Mouse (Mus musculus): Measurements from ENCODE around the gene Vps26b.

The Vps26b gene

GRCm38 (mm10) chr9:27029828-27030762, at the start of gene Vps26b, which contains the start of gene Ncapd3:
TSS of gene Vps26b (minus strand) at chr9:27030065.
TSS of gene Ncapd3 (plus strand) at chr9:27030175.
- DNase-seq (ENCODE audit: low spot score in 2 of 2): peak; percentile 97 to 98

GRCm38 (mm10) chr9:27075812-27076211, 45.9 kb upstream of the Vps26b start:
- DNase-seq (ENCODE audit: low spot score in 2 of 2): no peak

DNA sequence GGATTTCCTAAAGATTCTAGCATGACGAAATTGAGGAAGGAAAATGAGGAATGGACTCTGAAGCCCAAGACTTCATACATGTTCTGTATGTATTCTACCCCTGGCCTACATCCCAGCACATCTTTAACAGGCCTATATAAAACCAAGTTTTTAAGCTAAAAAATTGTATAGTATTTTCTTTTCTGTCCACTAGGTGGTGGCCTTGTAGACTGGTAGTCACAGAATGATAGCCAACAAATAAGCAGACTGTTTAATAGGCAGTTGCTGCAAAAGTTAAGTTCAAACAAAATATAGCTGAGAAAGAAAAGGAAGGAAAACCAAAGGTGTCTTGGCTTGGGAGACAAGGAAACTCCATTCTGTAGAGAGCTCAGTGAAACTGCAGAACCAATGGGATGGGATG, 44.8 kb upstream of the Vps26b start:
- DNase-seq (ENCODE audit: low spot score in 2 of 2): no peak

- DNase-seq (ENCODE audit: low spot score in 2 of 2): no peak
Measured at GRCm38 (mm10) chr9:27070895-27071294, 41.0 kb upstream of the Vps26b start.

DNA sequence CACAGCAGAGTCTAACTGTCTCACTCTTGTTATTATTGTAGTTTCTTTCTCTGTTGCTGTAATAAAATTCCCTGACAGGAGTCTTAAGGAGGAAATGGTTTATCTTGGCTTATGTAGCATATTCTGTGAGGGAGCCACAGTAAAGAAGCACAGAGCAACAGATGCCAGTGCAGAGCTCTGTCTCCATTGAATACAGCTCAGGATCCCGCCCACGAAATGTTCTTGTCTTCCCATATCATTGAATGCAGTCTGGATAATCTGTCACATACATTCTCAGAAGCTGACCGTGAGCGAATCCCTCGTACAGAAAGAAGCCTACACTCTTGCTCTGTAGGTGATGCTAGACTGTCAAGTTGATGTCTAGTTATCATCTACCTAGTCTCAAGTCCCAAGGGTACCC, 28.5 kb upstream of the Vps26b start:
- DNase-seq (ENCODE audit: low spot score in 2 of 2): peak; percentile 58 to 61

DNA sequence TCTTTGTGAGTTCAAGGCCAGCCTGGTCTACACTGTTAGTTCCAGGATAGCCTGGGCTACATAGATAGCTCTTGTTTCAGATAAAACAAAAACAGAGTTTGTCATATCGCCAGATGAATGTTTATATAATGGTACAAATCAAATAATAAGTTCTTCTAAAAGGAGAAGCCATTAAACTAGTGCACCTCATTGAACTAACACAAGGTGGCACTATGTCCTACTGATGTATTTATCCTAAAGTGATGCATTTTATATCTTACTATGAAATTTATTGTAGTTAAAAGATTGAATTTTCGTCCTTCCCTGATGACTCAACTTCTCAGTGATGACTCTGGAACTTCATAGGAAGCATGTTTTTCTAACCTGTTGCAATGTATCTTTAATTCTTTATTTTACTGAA, 19.6 kb upstream of the Vps26b start:
- DNase-seq (ENCODE audit: low spot score in 2 of 2): no peak

- no peak for DNase-seq (ENCODE audit: low spot score in 2 of 2)
Measured at GRCm38 (mm10) chr9:27043892-27044291, 14.0 kb upstream of the Vps26b start.

GRCm38 (mm10) chr9:27030763-27031100, 867 bp upstream of the Vps26b start:
- DNase-seq (ENCODE audit: low spot score in 2 of 2): no peak

DNA sequence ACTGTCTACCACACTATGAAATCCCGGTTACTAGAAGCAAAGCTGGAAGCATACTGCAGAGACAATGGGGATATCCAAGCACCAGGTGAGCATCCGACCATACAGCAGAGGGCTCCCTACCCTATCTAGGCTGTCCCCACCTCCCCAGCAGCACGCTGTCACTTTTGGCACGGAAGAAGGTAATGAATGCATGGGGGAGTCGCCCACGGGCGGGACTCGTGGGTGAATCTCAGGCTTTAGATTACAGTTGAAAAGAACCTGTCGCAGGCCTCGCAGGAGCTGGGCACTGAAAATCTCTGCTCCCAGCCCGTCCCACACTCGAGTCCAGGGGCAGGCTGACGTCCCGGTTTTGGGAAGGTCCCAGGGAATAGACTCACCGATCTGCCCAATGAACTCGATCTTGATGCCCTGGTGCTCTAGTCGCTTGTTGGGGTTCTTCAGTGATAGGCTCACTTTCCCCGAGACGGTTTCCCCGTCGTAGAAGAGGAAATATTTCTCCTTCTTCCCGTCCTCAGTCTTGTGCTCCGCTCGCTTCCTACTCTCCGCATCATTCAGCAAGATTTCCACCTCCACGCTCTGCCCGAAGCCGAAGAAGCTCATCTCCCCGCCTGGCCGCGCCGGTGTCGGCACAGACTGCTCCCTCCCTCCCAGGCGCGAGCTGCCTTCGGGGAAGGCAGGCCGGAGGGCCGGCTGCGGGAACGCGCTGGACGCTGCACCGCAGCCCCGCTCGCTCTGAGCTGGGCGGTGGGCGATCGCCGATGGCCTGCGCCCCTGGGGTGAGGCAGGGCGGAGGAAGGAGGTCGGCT, 640 bp downstream of the Vps26b start:
- peak; percentile 68 to 75 for DNase-seq (ENCODE audit: low spot score in 2 of 2)

DNA sequence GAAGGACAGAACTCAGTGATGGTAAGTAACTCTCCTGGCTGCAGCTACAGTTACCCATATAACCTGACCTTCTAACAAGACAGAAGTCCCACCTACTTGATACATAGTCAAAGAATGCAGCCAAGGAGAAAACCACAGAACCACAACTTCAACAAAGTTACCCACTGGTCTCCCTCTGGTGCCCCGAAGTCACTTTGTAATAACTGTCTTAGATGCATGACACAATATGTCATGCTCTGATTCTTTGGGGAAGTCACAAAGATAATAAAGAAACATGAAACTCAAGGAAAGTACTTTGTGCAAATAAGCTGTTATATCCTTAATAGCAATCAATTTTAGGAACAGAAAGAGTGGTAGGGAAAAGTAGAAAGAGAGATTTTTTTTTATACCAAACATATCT, 3.2 kb downstream of the Vps26b start:
- no peak for DNase-seq (ENCODE audit: low spot score in 2 of 2)

GRCm38 (mm10) chr9:27023681-27024080, 6.2 kb downstream of the Vps26b start:
- no peak for DNase-seq (ENCODE audit: low spot score in 2 of 2)

GRCm38 (mm10) chr9:27018961-27019360, 10.9 kb downstream of the Vps26b start:
- DNase-seq (ENCODE audit: low spot score in 2 of 2): no peak

DNA sequence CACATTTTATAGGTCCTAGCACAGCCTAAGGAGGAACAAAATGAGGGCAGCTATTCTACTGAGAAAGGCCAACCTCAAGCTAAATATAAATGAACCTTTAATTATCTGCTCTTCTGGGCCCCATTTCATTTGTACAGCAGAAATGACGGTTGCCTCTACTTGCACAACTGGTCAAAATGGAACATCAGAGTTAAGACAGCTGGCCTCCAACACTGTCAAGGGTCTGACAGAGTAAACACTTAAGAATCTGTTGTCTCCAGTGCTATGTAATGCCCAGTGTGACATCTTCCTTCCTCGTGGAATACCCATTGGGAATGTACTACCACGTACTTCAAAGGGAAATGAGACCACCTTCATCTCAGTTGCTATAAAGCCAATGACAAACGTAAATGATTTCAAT, 18.3 kb downstream of the Vps26b start:
- no peak for DNase-seq (ENCODE audit: low spot score in 2 of 2)

- DNase-seq (ENCODE audit: low spot score in 2 of 2): no peak
Measured at GRCm38 (mm10) chr9:27009231-27009630, 20.6 kb downstream of the Vps26b start.

GRCm38 (mm10) chr9:27006866-27007265, 23.0 kb downstream of the Vps26b start:
- no peak for DNase-seq (ENCODE audit: low spot score in 2 of 2)

- no peak for DNase-seq (ENCODE audit: low spot score in 2 of 2)
Measured at GRCm38 (mm10) chr9:27005933-27006332, 23.9 kb downstream of the Vps26b start.

DNA sequence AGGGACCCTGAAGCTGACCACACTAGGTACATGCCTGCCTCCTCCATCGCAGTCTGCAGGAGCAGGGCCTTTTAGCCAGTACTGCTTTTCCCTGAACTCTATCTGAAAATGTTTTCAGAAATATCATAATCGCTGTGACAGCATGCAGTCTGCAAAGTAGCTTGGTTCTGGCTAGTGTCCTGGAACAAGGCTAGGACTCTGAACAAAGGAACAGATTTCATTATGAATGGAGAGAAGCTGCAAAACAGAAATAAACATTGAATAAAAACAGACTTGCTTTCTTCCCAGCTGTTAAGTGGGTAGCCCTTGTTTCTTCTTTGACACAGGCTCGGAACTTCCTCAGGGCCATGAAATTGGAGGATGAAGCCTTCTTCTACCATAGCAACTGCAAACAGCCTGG, 24.6 kb downstream of the Vps26b start:
- DNase-seq (ENCODE audit: low spot score in 2 of 2): no peak

DNA sequence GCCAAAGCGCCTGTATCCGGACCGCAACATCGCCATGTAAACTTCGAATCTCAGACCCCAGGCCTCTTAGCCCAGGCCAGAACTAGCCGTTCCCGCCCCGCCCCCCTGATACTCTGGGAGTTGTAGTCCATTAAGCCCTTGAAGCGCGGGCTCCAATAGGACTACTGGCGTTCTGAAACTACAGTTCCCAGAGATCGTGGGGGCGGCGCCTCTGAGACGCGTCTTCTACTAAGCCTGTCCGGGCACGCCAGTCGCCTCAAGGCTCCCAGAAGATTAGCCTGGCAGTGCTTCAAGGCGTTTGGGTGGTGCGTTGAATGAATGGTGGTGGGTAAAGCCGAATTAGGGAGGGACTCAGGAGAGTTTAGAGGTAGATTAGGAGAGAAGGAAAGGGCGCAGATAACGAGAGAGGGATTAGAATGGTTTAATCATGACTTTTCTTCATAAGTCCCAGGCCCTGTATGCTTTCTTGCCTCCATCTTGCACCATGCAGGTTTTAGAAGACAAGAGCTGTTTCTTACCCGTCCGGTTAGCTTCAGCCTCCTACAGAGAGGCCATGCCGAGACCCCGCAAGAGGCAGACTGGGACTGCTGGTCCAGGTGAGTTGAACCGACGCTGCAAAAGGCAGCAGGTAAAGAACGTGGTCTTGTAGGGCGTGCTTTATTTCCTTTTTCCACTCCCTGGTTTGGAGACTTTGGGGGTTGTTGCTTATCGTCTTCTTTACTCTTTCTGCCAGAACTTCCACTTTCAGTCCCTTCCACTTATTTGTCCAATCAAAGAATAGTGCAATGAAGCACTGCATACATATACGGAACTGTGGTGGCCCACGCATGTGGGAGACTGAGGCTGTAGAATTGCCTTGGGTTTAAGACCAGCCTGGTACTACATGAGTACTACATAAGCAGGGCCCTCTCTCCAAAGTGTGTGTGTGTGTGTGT, 30.1 kb downstream of the Vps26b start, which contains the start of the genes Acad8 and Thyn1:
Acad8 (minus strand) TSS at position 106 of the 935 bp plus-strand sequence.
Thyn1 (plus strand) TSS at position 250 of the 935 bp plus-strand sequence.
- peak; percentile 96 to 97 for DNase-seq (ENCODE audit: low spot score in 2 of 2)

DNA sequence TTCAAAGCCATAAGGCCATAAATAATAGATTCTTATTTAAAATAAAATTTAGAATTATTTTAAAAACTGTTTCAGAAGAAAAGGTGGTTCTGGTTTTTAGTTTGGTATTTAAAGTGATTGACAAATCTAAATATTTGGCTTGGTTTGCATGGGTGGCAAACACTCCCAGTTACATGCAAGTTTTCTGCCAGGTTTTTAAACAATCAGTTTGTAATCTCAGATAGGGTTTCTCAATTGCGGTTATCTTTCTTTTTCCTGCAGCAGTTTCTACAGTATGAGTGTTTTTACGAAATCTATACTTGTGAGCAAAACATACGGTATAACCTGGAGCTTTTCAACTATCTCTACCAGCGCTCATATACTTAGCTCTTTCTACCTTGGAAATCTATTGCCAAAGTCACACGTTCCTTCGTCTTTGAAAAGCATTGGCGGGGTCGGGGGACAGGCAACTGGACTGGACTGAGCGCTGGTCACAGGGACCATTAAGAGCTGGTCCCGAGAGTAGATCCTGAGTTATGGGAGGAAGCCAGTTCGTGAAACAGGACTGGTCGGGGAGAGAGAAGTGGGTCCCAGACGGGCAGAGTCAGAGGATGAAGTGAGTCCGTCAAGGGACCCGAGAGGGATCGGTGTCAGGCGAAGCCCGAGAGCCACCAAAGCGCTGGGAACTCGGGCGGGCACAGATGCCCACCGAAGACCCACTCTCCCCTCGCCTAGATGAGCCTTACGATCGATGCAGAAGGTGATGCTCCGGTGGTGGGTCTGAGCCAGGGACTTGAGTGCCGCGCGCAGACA, 31.0 kb downstream of the Vps26b start:
- no peak for DNase-seq (ENCODE audit: low spot score in 2 of 2)

- DNase-seq (ENCODE audit: low spot score in 2 of 2): no peak
Measured at GRCm38 (mm10) chr9:26997501-26997900, 32.4 kb downstream of the Vps26b start.

DNA sequence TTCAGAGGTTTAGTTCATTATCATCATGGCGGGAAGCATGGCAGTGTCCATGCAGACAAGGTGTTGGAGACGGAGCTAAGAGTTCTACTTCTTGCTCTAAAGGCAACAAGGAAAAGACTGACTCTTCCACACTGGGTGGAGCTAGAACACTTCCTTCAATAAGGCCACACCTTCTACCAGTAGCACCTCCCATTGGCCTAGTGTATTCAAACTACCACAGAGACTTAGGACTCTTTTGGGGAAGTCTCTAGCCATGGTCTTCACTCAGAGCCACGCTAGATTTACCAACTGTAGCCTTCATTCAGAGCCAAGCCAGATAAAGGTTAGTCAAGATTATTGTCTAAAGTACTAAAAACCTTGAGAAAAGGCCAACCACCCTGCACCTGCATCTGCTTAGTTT, 32.8 kb downstream of the Vps26b start:
- DNase-seq (ENCODE audit: low spot score in 2 of 2): no peak

Data from right cerebral cortex, adult 2 months (tissue).